ENCODE assay signal across 46 mouse cellular contexts in genomic region chr3:90582556-90582955, GRCm38 (mm10). TPM values are rescaled to one million over a fixed set of nuclear protein-coding genes. Genes with fewer than 3 reads are reported as not detected.
"Had no signal": no experiment of that assay in that cellular context is flagged by ENCODE, and none has a peak within 500 bp of the region (broad histone marks: within the 10 kb centered on the region; RNA-seq: fewer than 3 reads in every experiment).

No protein-coding gene starts in this region.

- H3K4me1 ChIP-seq: limb, embryonic 10.5 days; liver, embryonic 12.5 days; liver, embryonic 13.5 days; liver, embryonic 15.5 days; midbrain, embryonic 12.5 days; midbrain, embryonic 13.5 days; midbrain, embryonic 15.5 days; neural tube, embryonic 12.5 days had no signal

- ATAC-seq: liver, embryonic 12.5 days; liver, postnatal 0 days; lung, postnatal 0 days; midbrain, embryonic 13.5 days; midbrain, embryonic 15.5 days; midbrain, embryonic 16.5 days had no signal

- DNase-seq: left cerebral cortex, postnatal 4 days; liver; liver, embryonic 13.5 days; liver, postnatal 0 days; lung, adult 18-20 months; lung, adult 2 months; lung, postnatal 10 days; lung, postnatal 14 days; lung, postnatal 36 days; lung, postnatal 4 days; midbrain, embryonic 14.5 days had no signal

- H3K4me3 ChIP-seq: limb, embryonic 10.5 days; limb, embryonic 12.5 days; limb, embryonic 13.5 days; limb, embryonic 15.5 days; liver, embryonic 12.5 days; liver, embryonic 13.5 days; liver, embryonic 15.5 days; lung, embryonic 15.5 days; megakaryocyte, embryonic 14.5 days; midbrain, embryonic 12.5 days; midbrain, embryonic 13.5 days; midbrain, embryonic 15.5 days; myocyte; neural tube, embryonic 12.5 days had no signal

- H3K36me3 ChIP-seq: limb, embryonic 10.5 days; limb, embryonic 12.5 days; limb, embryonic 13.5 days; limb, embryonic 15.5 days; liver, embryonic 12.5 days; liver, embryonic 13.5 days; liver, embryonic 15.5 days; lung, embryonic 15.5 days; midbrain, embryonic 12.5 days; midbrain, embryonic 13.5 days; midbrain, embryonic 15.5 days; neural tube, embryonic 12.5 days had no signal

- H3K4me2 ChIP-seq: limb, embryonic 12.5 days; limb, embryonic 13.5 days; limb, embryonic 15.5 days; liver, embryonic 11.5 days; liver, embryonic 12.5 days; liver, embryonic 13.5 days; liver, embryonic 15.5 days; lung, embryonic 14.5 days; lung, embryonic 15.5 days; midbrain, embryonic 12.5 days; midbrain, embryonic 13.5 days; midbrain, embryonic 15.5 days; neural tube, embryonic 12.5 days had no signal

- H3K27ac ChIP-seq: limb, embryonic 10.5 days; limb, embryonic 12.5 days; limb, embryonic 13.5 days; limb, embryonic 15.5 days; liver, embryonic 12.5 days; liver, embryonic 13.5 days; liver, embryonic 14.5 days; liver, embryonic 15.5 days; lung, embryonic 15.5 days; macrophage; midbrain, embryonic 12.5 days; midbrain, embryonic 13.5 days; midbrain, embryonic 15.5 days; neural tube, embryonic 12.5 days had no signal

- H3K9ac ChIP-seq: limb, embryonic 12.5 days; limb, embryonic 13.5 days; limb, embryonic 15.5 days; liver, embryonic 12.5 days; liver, embryonic 13.5 days; liver, embryonic 14.5 days; liver, embryonic 15.5 days; liver, postnatal 0 days; lung, embryonic 14.5 days; lung, embryonic 15.5 days; midbrain, embryonic 12.5 days; midbrain, embryonic 13.5 days; midbrain, embryonic 15.5 days; neural tube, embryonic 12.5 days had no signal

- H3K9me3 ChIP-seq: limb, embryonic 10.5 days; limb, embryonic 12.5 days; limb, embryonic 13.5 days; limb, embryonic 15.5 days; liver, embryonic 12.5 days; liver, embryonic 13.5 days; liver, embryonic 15.5 days; lung, embryonic 15.5 days; midbrain, embryonic 12.5 days; midbrain, embryonic 13.5 days; midbrain, embryonic 15.5 days; neural tube, embryonic 12.5 days had no signal

- H3K27me3 ChIP-seq: limb, embryonic 12.5 days; limb, embryonic 13.5 days; limb, embryonic 15.5 days; liver, embryonic 12.5 days; liver, embryonic 13.5 days; liver, embryonic 15.5 days; lung, embryonic 15.5 days; midbrain, embryonic 12.5 days; midbrain, embryonic 13.5 days; midbrain, embryonic 15.5 days; neural tube, embryonic 12.5 days had no signal

RNA-seq across cellular contexts. Expression of gene S100a2, which starts 7.5 kb away (rescaled TPM):
- total RNA-seq: left cerebral cortex, adult 8-10 months; left cerebral cortex, postnatal 10 days; left cerebral cortex, postnatal 14 days; left cerebral cortex, postnatal 25 days; left cerebral cortex, postnatal 36 days; left cerebral cortex, postnatal 4 days; liver, adult 2 months; megakaryocyte progenitor cell, adult 5-6 weeks; megakaryocyte, adult 5-6 weeks; megakaryocyte-erythroid progenitor cell, adult 5-6 weeks; midbrain, postnatal 0 days; monocyte, adult 5-6 weeks had no signal
- polyA plus RNA-seq: limb, embryonic 10.5 days; limb, embryonic 11.5 days; limb, embryonic 12.5 days; limb, embryonic 13.5 days; limb, embryonic 14.5 days; limb, embryonic 15.5 days; liver, adult 2 months; liver, embryonic 11.5 days; liver, embryonic 12.5 days; liver, embryonic 13.5 days; liver, embryonic 14.5 days; liver, embryonic 15.5 days; liver, embryonic 16.5 days; liver, postnatal 0 days; lung, adult 2 months; lung, embryonic 14.5 days; lung, embryonic 15.5 days; lung, embryonic 16.5 days; macrophage; midbrain, embryonic 12.5 days; midbrain, embryonic 13.5 days; midbrain, embryonic 14.5 days; midbrain, embryonic 15.5 days; midbrain, embryonic 16.5 days; midbrain, postnatal 0 days; myocyte; neural tube, embryonic 11.5 days; neural tube, embryonic 12.5 days had no signal

RNA-seq across cellular contexts. Expression of gene Gm42674, which starts 19.1 kb away (rescaled TPM):
- total RNA-seq: left cerebral cortex, adult 8-10 months; left cerebral cortex, postnatal 10 days; left cerebral cortex, postnatal 14 days; left cerebral cortex, postnatal 25 days; left cerebral cortex, postnatal 36 days; left cerebral cortex, postnatal 4 days; liver, adult 2 months; megakaryocyte progenitor cell, adult 5-6 weeks; megakaryocyte-erythroid progenitor cell, adult 5-6 weeks; monocyte, adult 5-6 weeks had no signal
- polyA plus RNA-seq: limb, embryonic 10.5 days; limb, embryonic 11.5 days; limb, embryonic 12.5 days; limb, embryonic 13.5 days; limb, embryonic 14.5 days; limb, embryonic 15.5 days; liver, adult 2 months; liver, embryonic 11.5 days; liver, embryonic 12.5 days; liver, embryonic 13.5 days; liver, embryonic 14.5 days; liver, embryonic 15.5 days; liver, embryonic 16.5 days; liver, postnatal 0 days; lung, adult 2 months; lung, embryonic 14.5 days; lung, embryonic 15.5 days; lung, embryonic 16.5 days; lung, postnatal 0 days; macrophage; midbrain, embryonic 12.5 days; midbrain, embryonic 13.5 days; midbrain, embryonic 14.5 days; midbrain, embryonic 15.5 days; midbrain, embryonic 16.5 days; midbrain, postnatal 0 days; neural tube, embryonic 11.5 days; neural tube, embryonic 12.5 days had no signal

RNA-seq across cellular contexts. Expression of gene S100a4, which starts 21.0 kb away (rescaled TPM):
- total RNA-seq: midbrain, postnatal 0 days had no signal
- polyA plus RNA-seq: midbrain, embryonic 16.5 days; neural tube, embryonic 11.5 days had no signal

RNA-seq across cellular contexts. Expression of gene S100a3, which starts 22.2 kb away (rescaled TPM):
- total RNA-seq: liver, adult 2 months; megakaryocyte progenitor cell, adult 5-6 weeks; megakaryocyte, adult 5-6 weeks; megakaryocyte-erythroid progenitor cell, adult 5-6 weeks; monocyte, adult 5-6 weeks had no signal
- polyA plus RNA-seq: limb, embryonic 10.5 days; limb, embryonic 11.5 days; liver, adult 2 months; liver, embryonic 11.5 days; liver, embryonic 13.5 days; liver, embryonic 15.5 days; liver, embryonic 16.5 days; liver, postnatal 0 days; macrophage; midbrain, embryonic 12.5 days; midbrain, embryonic 13.5 days; midbrain, embryonic 14.5 days; midbrain, embryonic 15.5 days; midbrain, embryonic 16.5 days; neural tube, embryonic 11.5 days; neural tube, embryonic 12.5 days had no signal

RNA-seq across cellular contexts. Expression of gene S100a5, which starts 25.8 kb away (rescaled TPM):
- total RNA-seq: left cerebral cortex, postnatal 10 days; left cerebral cortex, postnatal 14 days; left cerebral cortex, postnatal 25 days; left cerebral cortex, postnatal 36 days; left cerebral cortex, postnatal 4 days; liver, adult 2 months; megakaryocyte progenitor cell, adult 5-6 weeks; megakaryocyte, adult 5-6 weeks; megakaryocyte-erythroid progenitor cell, adult 5-6 weeks; midbrain, postnatal 0 days; monocyte, adult 5-6 weeks had no signal
- polyA plus RNA-seq: limb, embryonic 10.5 days; limb, embryonic 11.5 days; limb, embryonic 12.5 days; limb, embryonic 13.5 days; limb, embryonic 14.5 days; limb, embryonic 15.5 days; liver, adult 2 months; liver, embryonic 11.5 days; liver, embryonic 12.5 days; liver, embryonic 13.5 days; liver, embryonic 14.5 days; liver, embryonic 15.5 days; liver, embryonic 16.5 days; liver, postnatal 0 days; lung, adult 2 months; lung, embryonic 14.5 days; lung, embryonic 15.5 days; lung, embryonic 16.5 days; lung, postnatal 0 days; macrophage; midbrain, embryonic 12.5 days; midbrain, embryonic 13.5 days; midbrain, embryonic 14.5 days; midbrain, embryonic 15.5 days; midbrain, embryonic 16.5 days; neural tube, embryonic 11.5 days; neural tube, embryonic 12.5 days had no signal
